Mouse (Mus musculus) left cerebral cortex, adult 6 months (tissue): ENCODE measurements around the gene Alpk3. TPM values are rescaled to one million over a fixed set of nuclear protein-coding genes. Genes with fewer than 3 reads are reported as not detected.

Experiments used
- long read RNA-seq, 2 experiments: library from polyadenylated mRNA; unstranded; transcript quantifications; one replicate each; pipeline ENCODE4 v2.0.0; 2019 to 2020
- polyA plus RNA-seq: library from polyadenylated mRNA; unstranded; fragments of <200 nt; fragmentation: Nextera tagmentation; gene quantifications from 2 replicates; pipeline ENCODE4 v1.2.3, GENCODE M21; 2021

The Alpk3 gene
- polyA plus RNA-seq = 0.09 and 0.34 TPM in 2 replicates
- long read RNA-seq, experiment 1 = 0 reads
- long read RNA-seq, experiment 2 = 0 reads

GRCm38 (mm10) chr7:81057471-81057870 is at the start of gene Alpk3:
TSS of gene Alpk3 (plus strand) at chr7:81057600.

GRCm38 (mm10) chr7:81114555-81114954 is 57.2 kb downstream of the Alpk3 start, which contains the start of gene Slc28a1:
TSS of gene Slc28a1 (plus strand) at chr7:81114799.

Other genes starting within 250 kb of the Alpk3 start
- 3.0 and 4.5 TPM in 2 replicates for gene Iqgap1, start 231.6 kb upstream of the Alpk3 start, polyA plus RNA-seq
- 1.0 and 1.8 TPM in 2 replicates for gene Zscan2, start 196.7 kb upstream of the Alpk3 start, polyA plus RNA-seq
- gene Wdr73, start 156.3 kb upstream of the Alpk3 start, polyA plus RNA-seq = 16.0 and 23.3 TPM in 2 replicates
- 4.7 and 5.7 TPM in 2 replicates for gene Nmb, start 152.5 kb upstream of the Alpk3 start, polyA plus RNA-seq
- 61.4 and 75.5 TPM in 2 replicates for gene Sec11a, start 109.8 kb upstream of the Alpk3 start, polyA plus RNA-seq
- 2.5 and 4.0 TPM in 2 replicates for gene Zfp592, start 63.9 kb upstream of the Alpk3 start, polyA plus RNA-seq
- gene Slc28a1, start 57.2 kb downstream of the Alpk3 start, polyA plus RNA-seq = 0.27 and 0.31 TPM in 2 replicates
- gene Pde8a, start 156.0 kb downstream of the Alpk3 start, polyA plus RNA-seq = 2.9 and 8.2 TPM in 2 replicates